Mouse (Mus musculus): ENCODE data around the gene Dlg5. TPM values are rescaled to one million over a fixed set of nuclear protein-coding genes. Genes with fewer than 3 reads are reported as not detected.
A peak's percentile ranks its signal among the peaks of the same experiment; 100 is the strongest.

Gene Dlg5
- polyA plus RNA-seq, 1 experiment from 2014 or later = 6.0 TPM

GRCm38 (mm10) chr14:24162856-24163255, 82.9 kb downstream of the Dlg5 start:
- TF ChIP-seq CTCF (IDR thresholded peaks at IDR 0.05) (no peak), EP300 (IDR thresholded peaks at IDR 0.05) (no peak)
- H3K36me3 ChIP-seq (ENCODE audit: insufficient read depth, low read length) = peaks cover 18% of the 10 kb centered on the region

GRCm38 (mm10) chr14:24148892-24149291, 96.8 kb downstream of the Dlg5 start:
- H3K27ac ChIP-seq (ENCODE audit: low read length) = no peak overlapping the region
- no peak overlapping the region for H3K9ac ChIP-seq (replicated peaks; ENCODE audit: low read depth)
- H3K4me3 ChIP-seq (ENCODE audit: low read depth, low read length) = no peak overlapping the region
- no peak for ATAC-seq
- 87% methylated on average over 2 of the region's 2 CpGs for WGBS
- TF ChIP-seq EP300 (IDR thresholded peaks at IDR 0.05) (no peak), CTCF (IDR thresholded peaks at IDR 0.05) (peak; percentile 37)
- H3K4me2 ChIP-seq (replicated peaks; ENCODE audit: low read depth, low read length) = no peak overlapping the region
- DNase-seq (ENCODE audit: low spot score) = no peak
- peaks cover 42% of the 10 kb centered on the region for H3K36me3 ChIP-seq (ENCODE audit: insufficient read depth, low read length)
- H3K4me1 ChIP-seq (ENCODE audit: insufficient read depth, low read depth, low read length) = no peaks in the 10 kb centered on the region
- no peaks in the 10 kb centered on the region for H3K9me3 ChIP-seq (ENCODE audit: low read length)
- no peaks in the 10 kb centered on the region for H3K27me3 ChIP-seq (replicated peaks; ENCODE audit: insufficient read depth, low read length)

More at GRCm38 (mm10) chr14:24162856-24163255, 82.9 kb downstream of the Dlg5 start:
- no peak overlapping the region for H3K4me2 ChIP-seq (replicated peaks; ENCODE audit: low read depth, low read length)
- no peaks in the 10 kb centered on the region for H3K27me3 ChIP-seq (replicated peaks; ENCODE audit: insufficient read depth, low read length)
- ATAC-seq (no peak), DNase-seq (ENCODE audit: low spot score) (no peak)
- 91% methylated on average over 10 of the region's 10 CpGs for WGBS
- no peaks in the 10 kb centered on the region for H3K9me3 ChIP-seq (ENCODE audit: low read length)
- no peak overlapping the region for H3K9ac ChIP-seq (replicated peaks; ENCODE audit: low read depth)
- no peaks in the 10 kb centered on the region for H3K4me1 ChIP-seq (ENCODE audit: insufficient read depth, low read depth, low read length)
- H3K4me3 ChIP-seq (ENCODE audit: low read depth, low read length) = no peak overlapping the region
- H3K27ac ChIP-seq (ENCODE audit: low read length) = no peak overlapping the region

GRCm38 (mm10) chr14:24144821-24145220, 100.9 kb downstream of the Dlg5 start:
- ATAC-seq (no peak), DNase-seq (ENCODE audit: low spot score) (no peak)
- WGBS = 83% methylated on average over 3 of the region's 3 CpGs
- no peak overlapping the region for H3K9ac ChIP-seq (replicated peaks; ENCODE audit: low read depth)
- no peak overlapping the region for H3K27ac ChIP-seq (ENCODE audit: low read length)
- no peaks in the 10 kb centered on the region for H3K4me1 ChIP-seq (ENCODE audit: insufficient read depth, low read depth, low read length)
- H3K4me2 ChIP-seq (replicated peaks; ENCODE audit: low read depth, low read length) = no peak overlapping the region
- no peaks in the 10 kb centered on the region for H3K9me3 ChIP-seq (ENCODE audit: low read length)
- no peak overlapping the region for H3K4me3 ChIP-seq (ENCODE audit: low read depth, low read length)
- H3K36me3 ChIP-seq (ENCODE audit: insufficient read depth, low read length) = peaks cover 24% of the 10 kb centered on the region
- no peaks in the 10 kb centered on the region for H3K27me3 ChIP-seq (replicated peaks; ENCODE audit: insufficient read depth, low read length)
- TF ChIP-seq CTCF (IDR thresholded peaks at IDR 0.05) (no peak), EP300 (IDR thresholded peaks at IDR 0.05) (no peak)

GRCm38 (mm10) chr14:24144421-24144820, 101.3 kb downstream of the Dlg5 start:
- WGBS = 41% methylated on average over 8 of the region's 8 CpGs
- Histone ChIP-seq H3K9me3 (ENCODE audit: low read length) (no peaks in the 10 kb centered on the region), H3K36me3 (ENCODE audit: insufficient read depth, low read length) (peaks cover 21% of the 10 kb centered on the region), H3K9ac (replicated peaks; ENCODE audit: low read depth) (no peak overlapping the region), H3K27ac (ENCODE audit: low read length) (no peak overlapping the region), H3K27me3 (replicated peaks; ENCODE audit: insufficient read depth, low read length) (no peaks in the 10 kb centered on the region), H3K4me3 (ENCODE audit: low read depth, low read length) (no peak overlapping the region), H3K4me1 (ENCODE audit: insufficient read depth, low read depth, low read length) (no peaks in the 10 kb centered on the region), H3K4me2 (replicated peaks; ENCODE audit: low read depth, low read length) (no peak overlapping the region)
- ATAC-seq (no peak), DNase-seq (ENCODE audit: low spot score) (no peak)
- no peak for TF ChIP-seq EP300 (IDR thresholded peaks at IDR 0.05)
- no peak for TF ChIP-seq CTCF (IDR thresholded peaks at IDR 0.05)

GRCm38 (mm10) chr14:24142926-24143430, 102.7 kb downstream of the Dlg5 start:
- Histone ChIP-seq H3K4me1 (ENCODE audit: insufficient read depth, low read depth, low read length) (no peaks in the 10 kb centered on the region), H3K4me2 (replicated peaks; ENCODE audit: low read depth, low read length) (no peak overlapping the region), H3K27me3 (replicated peaks; ENCODE audit: insufficient read depth, low read length) (no peaks in the 10 kb centered on the region), H3K27ac (ENCODE audit: low read length) (no peak overlapping the region), H3K36me3 (ENCODE audit: insufficient read depth, low read length) (peaks cover 20% of the 10 kb centered on the region), H3K9ac (replicated peaks; ENCODE audit: low read depth) (no peak overlapping the region), H3K9me3 (ENCODE audit: low read length) (no peaks in the 10 kb centered on the region), H3K4me3 (ENCODE audit: low read depth, low read length) (no peak overlapping the region)
- TF ChIP-seq EP300 (IDR thresholded peaks at IDR 0.05) (no peak), CTCF (IDR thresholded peaks at IDR 0.05) (no peak)
- no peak for DNase-seq (ENCODE audit: low spot score)
- 58% methylated on average over 3 of the region's 3 CpGs for WGBS
- ATAC-seq = no peak

GRCm38 (mm10) chr14:24141727-24142126, 104.0 kb downstream of the Dlg5 start:
- no peaks in the 10 kb centered on the region for H3K27me3 ChIP-seq (replicated peaks; ENCODE audit: insufficient read depth, low read length)
- no peak overlapping the region for H3K9ac ChIP-seq (replicated peaks; ENCODE audit: low read depth)
- ATAC-seq = no peak
- H3K4me2 ChIP-seq (replicated peaks; ENCODE audit: low read depth, low read length) = no peak overlapping the region
- peaks cover 22% of the 10 kb centered on the region for H3K36me3 ChIP-seq (ENCODE audit: insufficient read depth, low read length)
- H3K9me3 ChIP-seq (ENCODE audit: low read length) = no peaks in the 10 kb centered on the region
- H3K4me3 ChIP-seq (ENCODE audit: low read depth, low read length) = no peak overlapping the region
- no peak overlapping the region for H3K27ac ChIP-seq (ENCODE audit: low read length)
- no peak for DNase-seq (ENCODE audit: low spot score)
- WGBS = 76% methylated on average over 3 of the region's 3 CpGs
- no peaks in the 10 kb centered on the region for H3K4me1 ChIP-seq (ENCODE audit: insufficient read depth, low read depth, low read length)
- TF ChIP-seq EP300 (IDR thresholded peaks at IDR 0.05) (no peak), CTCF (IDR thresholded peaks at IDR 0.05) (no peak)
